Mouse (Mus musculus): ENCODE results near the gene Psmc3. TPM values are rescaled to one million over a fixed set of nuclear protein-coding genes. Genes with fewer than 3 reads are reported as not detected.

Gene Psmc3
- polyA plus RNA-seq, 1 experiment, result 127 TPM

DNA sequence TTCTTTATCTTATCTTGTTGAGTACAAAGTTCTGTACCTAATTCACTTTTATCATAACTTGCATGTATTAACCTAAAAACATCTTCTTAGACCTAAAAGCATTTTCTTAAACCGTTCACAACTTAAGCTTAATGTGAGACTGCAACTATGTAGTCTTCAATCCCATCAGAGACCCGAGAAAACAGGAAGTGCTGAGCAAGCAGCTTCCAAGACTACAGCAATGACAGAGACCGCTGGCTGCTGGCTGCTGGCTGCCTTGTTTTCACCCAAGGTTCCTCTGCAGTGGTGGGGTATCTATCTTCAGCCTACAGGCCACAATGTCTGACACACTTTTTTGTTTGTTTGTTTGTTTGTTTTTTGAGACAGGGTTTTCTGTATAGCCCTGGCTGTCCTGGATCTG, 1.9 kb upstream of the Psmc3 start:
- no peak for TF ChIP-seq FLI1 (IDR thresholded peaks at IDR 0.05; ENCODE audit: low read length)
- no peak for TF ChIP-seq GATA1 (IDR thresholded peaks at IDR 0.05; ENCODE audit: borderline replicate concordance, low read length)
- H3K36me3 ChIP-seq (replicated peaks; ENCODE audit: low read length), result peaks cover 30% of the 10 kb centered on the region
- H3K9me3 ChIP-seq, result no peaks in the 10 kb centered on the region
- H3K4me3 ChIP-seq (replicated peaks), result peak overlapping the region; percentile 76
- H3K4me1 ChIP-seq, result peaks cover 58% of the 10 kb centered on the region
- H3K27me3 ChIP-seq (replicated peaks), result no peaks in the 10 kb centered on the region

DNA sequence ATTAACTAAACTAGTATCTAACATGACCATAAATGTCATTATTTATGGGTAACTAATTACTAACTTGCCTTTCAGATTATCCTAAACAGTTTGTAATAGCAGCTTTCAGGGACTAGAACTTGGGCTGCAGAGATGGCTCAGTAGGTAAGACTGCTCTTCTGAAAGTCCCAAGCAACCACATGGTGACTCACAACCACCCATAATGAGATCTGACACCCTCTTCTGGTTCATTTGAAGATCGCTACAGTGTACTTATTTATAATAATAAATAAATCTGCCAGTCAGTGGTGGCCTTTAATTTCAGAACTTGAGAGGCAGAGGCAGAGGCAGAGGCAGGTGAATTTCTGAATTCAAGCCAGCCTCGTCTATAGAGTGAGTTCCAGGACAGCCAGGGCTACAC, 1.1 kb upstream of the Psmc3 start:
- Histone ChIP-seq H3K9me3 (no peaks in the 10 kb centered on the region), H3K4me1 (peaks cover 56% of the 10 kb centered on the region), H3K4me3 (replicated peaks) (no peak overlapping the region), H3K27me3 (replicated peaks) (no peaks in the 10 kb centered on the region), H3K36me3 (replicated peaks; ENCODE audit: low read length) (peaks cover 38% of the 10 kb centered on the region)
- no peak for TF ChIP-seq FLI1 (IDR thresholded peaks at IDR 0.05; ENCODE audit: low read length)
- TF ChIP-seq GATA1 (IDR thresholded peaks at IDR 0.05; ENCODE audit: borderline replicate concordance, low read length), result no peak

DNA sequence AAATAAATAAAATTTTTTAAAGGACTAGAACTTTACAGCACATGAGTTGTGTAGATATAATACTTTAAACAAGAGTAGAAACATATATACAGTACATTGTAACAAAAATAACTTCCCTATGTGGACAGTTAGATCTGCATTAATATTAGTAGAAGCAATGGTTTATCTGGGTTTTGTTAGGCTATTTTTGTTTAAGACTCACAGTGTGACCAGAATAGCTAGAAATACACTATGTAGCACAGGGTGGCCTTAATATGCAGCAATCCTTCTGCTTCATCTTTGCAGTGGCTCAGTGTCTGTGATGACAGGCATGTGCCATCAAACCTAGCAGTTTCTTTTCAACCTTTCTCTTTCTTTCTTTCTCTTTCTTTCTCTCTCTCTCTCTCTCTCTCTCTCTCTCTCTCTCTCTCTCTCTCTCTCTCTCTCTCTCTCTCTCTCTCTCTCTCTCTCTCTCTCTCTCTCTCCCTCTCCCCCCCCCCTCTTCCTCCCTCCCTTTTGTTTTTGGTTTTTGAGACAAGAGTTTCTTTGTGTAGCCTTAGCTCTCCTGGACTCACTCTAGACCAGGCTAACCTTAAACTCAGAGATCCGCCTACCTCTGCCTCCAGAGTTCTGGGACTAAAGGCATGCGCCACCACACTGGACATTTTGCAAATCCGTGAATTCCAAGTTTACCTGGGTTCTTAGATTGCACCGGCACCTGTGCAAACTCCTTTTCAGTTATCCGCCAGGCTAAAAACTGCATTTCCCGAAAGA, 452 bp upstream of the Psmc3 start:
- TF ChIP-seq FLI1 (IDR thresholded peaks at IDR 0.05; ENCODE audit: low read length), result no peak
- TF ChIP-seq GATA1 (IDR thresholded peaks at IDR 0.05; ENCODE audit: borderline replicate concordance, low read length), result no peak

DNA sequence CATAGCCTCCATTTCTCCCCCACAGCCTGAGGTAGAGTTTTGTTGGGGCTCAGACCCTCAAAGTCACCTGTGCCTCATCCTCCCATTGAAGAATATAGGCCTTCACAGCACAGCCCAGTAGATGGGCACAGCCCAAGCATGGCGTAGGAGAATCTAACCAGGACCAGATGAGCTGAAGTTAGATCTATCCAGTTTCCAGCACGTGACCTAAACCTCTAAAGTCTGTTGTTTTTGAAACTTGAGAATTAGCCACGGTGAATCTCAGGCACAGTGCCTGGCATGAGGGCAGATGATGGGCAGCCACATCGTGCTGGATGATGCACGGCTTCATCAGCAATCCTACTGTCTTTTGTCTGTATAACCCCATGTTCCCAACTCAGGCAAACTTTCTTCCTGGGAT, 4.6 kb downstream of the Psmc3 start:
- Histone ChIP-seq H3K27me3 (replicated peaks) (no peaks in the 10 kb centered on the region), H3K4me1 (peaks cover 42% of the 10 kb centered on the region), H3K36me3 (replicated peaks; ENCODE audit: low read length) (peaks cover 87% of the 10 kb centered on the region), H3K4me3 (replicated peaks) (no peak overlapping the region), H3K9me3 (no peaks in the 10 kb centered on the region)
- TF ChIP-seq GATA1 (IDR thresholded peaks at IDR 0.05; ENCODE audit: borderline replicate concordance, low read length) (no peak), FLI1 (IDR thresholded peaks at IDR 0.05; ENCODE audit: low read length) (no peak)

More for the DNA sequence above, 452 bp upstream of the Psmc3 start:
- Histone ChIP-seq H3K27me3 (replicated peaks) (no peaks in the 10 kb centered on the region), H3K4me1 (peaks cover 58% of the 10 kb centered on the region), H3K4me3 (replicated peaks) (peak overlapping the region; percentile 98), H3K9me3 (no peaks in the 10 kb centered on the region), H3K36me3 (replicated peaks; ENCODE audit: low read length) (peaks cover 44% of the 10 kb centered on the region)

DNA sequence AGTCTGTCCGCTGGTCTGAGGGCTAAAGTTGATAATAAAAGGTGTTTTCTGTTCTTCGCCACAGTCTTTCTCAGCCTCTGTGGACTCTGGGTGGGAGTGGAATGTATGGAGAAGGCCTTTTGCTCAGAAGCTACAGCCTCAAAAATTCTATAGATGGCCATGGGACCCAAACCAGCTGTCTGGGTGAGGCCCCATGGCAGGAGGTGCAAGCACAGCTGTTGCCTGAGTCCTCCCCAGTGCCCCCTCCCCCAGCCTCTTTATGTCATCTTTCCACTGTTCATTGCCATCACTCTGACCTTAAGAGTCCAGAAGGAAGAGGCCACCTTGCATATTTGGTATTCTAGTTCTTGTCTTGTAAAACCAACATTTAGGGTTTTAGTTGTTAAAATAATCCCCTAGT, 5.6 kb downstream of the Psmc3 start:
- Histone ChIP-seq H3K4me1 (peaks cover 41% of the 10 kb centered on the region), H3K27me3 (replicated peaks) (no peaks in the 10 kb centered on the region), H3K4me3 (replicated peaks) (no peak overlapping the region), H3K9me3 (no peaks in the 10 kb centered on the region), H3K36me3 (replicated peaks; ENCODE audit: low read length) (peaks cover 96% of the 10 kb centered on the region)
- no peak for TF ChIP-seq GATA1 (IDR thresholded peaks at IDR 0.05; ENCODE audit: borderline replicate concordance, low read length)
- no peak for TF ChIP-seq FLI1 (IDR thresholded peaks at IDR 0.05; ENCODE audit: low read length)

DNA sequence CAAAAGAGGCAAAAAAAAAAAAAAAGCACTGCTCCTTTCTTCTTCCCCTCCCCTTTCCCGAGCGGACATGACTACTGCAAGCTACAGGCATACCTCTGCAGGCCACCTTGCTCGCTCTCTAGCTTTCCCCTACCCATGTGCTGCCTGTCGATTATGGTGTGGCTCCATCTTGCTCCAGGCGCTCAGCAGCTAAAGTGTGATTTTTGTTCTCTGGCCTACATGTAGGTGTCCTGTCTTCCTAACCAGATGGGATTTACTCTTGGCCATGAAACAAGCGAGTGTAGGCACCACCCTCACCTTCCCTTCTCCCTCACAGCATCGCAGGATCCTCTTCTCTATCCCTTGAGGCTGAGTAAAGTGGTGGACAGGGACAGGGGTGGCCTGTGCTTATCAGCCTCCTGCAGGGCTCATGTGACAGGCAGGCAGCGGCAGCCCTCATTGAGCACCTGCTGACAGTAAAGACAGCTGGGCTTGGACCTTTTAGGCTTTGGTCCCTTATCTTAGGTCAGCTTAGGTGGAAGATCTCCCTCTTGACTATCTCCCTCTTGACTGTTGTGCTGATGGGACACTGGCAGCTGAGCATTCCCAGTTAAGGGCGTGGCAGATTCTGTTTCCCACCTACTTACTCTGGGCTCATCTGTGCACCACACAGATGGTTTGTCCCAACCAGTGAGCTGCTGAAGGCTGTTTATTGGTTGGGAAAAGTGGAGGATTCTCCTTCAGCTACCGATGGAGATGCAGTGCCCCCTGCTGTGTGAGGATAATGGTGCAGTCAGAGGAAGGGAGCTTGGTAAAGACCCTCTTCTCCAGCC, 6.9 kb downstream of the Psmc3 start:
- Histone ChIP-seq H3K4me1 (peaks cover 31% of the 10 kb centered on the region), H3K27me3 (replicated peaks) (no peaks in the 10 kb centered on the region), H3K4me3 (replicated peaks) (no peak overlapping the region), H3K36me3 (replicated peaks; ENCODE audit: low read length) (peaks cover 100% of the 10 kb centered on the region), H3K9me3 (no peaks in the 10 kb centered on the region)
- no peak for TF ChIP-seq FLI1 (IDR thresholded peaks at IDR 0.05; ENCODE audit: low read length)
- no peak for TF ChIP-seq GATA1 (IDR thresholded peaks at IDR 0.05; ENCODE audit: borderline replicate concordance, low read length)

DNA sequence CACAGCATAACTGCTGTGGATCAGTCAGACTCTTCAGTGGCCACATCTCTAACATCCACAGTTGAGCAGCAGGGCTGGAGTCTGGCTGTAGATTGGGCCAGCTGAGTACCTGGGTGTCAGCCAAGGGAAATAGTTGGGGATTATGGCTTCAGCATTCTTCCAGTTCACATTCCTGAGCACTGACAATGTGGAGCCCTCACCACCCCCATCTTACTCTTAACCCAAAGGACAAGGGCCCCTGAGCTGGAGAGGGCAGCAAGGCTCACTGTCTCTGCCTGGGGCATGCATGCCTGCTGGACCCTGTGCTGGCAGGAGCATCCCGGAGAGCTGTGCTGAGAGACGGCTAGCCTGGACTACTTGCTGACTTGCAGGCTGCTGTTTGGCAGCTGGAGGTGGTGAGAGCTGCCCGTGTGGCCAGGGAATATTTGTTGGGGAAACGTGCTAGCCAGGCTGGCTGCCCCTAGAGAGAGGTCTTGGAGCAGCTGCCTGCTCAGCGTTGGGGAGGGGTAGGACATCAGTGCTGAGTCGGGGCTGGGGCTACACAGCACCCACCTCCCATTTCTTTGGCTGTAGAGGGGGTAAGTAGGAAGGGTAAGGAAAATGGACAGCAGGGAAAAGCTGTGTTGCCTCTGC, 8.2 kb downstream of the Psmc3 start:
- peaks cover 26% of the 10 kb centered on the region for H3K4me1 ChIP-seq

DNA sequence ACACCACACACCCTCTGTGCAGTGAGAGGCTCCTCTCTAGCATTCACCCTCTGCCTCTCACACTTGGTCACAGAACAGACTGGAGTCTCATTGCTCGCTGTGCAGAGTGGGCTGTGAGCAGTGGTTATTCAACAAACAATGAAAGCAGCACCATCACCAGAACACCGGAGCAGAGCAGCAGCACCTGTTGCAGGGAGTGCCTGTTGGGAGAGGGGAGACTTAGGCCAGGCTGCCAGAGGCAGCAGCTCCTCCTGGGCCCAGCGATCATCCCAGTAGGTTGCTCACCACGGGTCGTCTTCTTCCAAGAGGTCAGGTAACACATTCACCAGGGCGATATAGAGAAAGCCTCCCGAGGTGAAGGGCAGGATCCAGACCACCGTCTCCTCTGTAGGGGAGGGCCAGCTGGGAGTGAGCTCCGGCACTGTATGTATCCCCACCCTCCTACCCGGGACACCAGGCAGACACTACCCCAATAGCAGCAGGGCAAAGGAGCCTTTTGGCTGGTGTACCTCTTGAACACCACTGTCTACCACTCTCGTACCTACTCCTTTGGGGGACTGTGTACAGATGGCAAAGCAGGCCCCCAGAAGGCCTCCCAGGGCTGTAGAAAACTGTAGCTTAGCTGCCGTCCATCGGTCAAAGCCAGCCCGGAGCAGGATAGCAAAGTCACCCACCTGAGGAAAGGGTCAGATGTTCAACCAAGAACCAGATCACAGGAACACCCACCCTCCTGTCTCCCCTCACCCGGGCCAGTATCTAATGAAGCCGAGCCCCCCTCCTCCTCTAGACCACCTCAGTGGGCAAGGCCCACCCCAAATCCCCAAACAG, 9.2 kb downstream of the Psmc3 start:
- no peaks in the 10 kb centered on the region for H3K27me3 ChIP-seq (replicated peaks)
- H3K9me3 ChIP-seq, result no peaks in the 10 kb centered on the region
- H3K4me1 ChIP-seq, result peaks cover 21% of the 10 kb centered on the region
- H3K36me3 ChIP-seq (replicated peaks; ENCODE audit: low read length), result peaks cover 96% of the 10 kb centered on the region
- H3K4me3 ChIP-seq (replicated peaks), result no peak overlapping the region
- no peak for TF ChIP-seq GATA1 (IDR thresholded peaks at IDR 0.05; ENCODE audit: borderline replicate concordance, low read length)
- no peak for TF ChIP-seq FLI1 (IDR thresholded peaks at IDR 0.05; ENCODE audit: low read length)

More for the DNA sequence above, 8.2 kb downstream of the Psmc3 start:
- no peak for TF ChIP-seq FLI1 (IDR thresholded peaks at IDR 0.05; ENCODE audit: low read length)
- no peak for TF ChIP-seq GATA1 (IDR thresholded peaks at IDR 0.05; ENCODE audit: borderline replicate concordance, low read length)
- Histone ChIP-seq H3K36me3 (replicated peaks; ENCODE audit: low read length) (peaks cover 100% of the 10 kb centered on the region), H3K27me3 (replicated peaks) (no peaks in the 10 kb centered on the region), H3K9me3 (no peaks in the 10 kb centered on the region), H3K4me3 (replicated peaks) (no peak overlapping the region)

DNA sequence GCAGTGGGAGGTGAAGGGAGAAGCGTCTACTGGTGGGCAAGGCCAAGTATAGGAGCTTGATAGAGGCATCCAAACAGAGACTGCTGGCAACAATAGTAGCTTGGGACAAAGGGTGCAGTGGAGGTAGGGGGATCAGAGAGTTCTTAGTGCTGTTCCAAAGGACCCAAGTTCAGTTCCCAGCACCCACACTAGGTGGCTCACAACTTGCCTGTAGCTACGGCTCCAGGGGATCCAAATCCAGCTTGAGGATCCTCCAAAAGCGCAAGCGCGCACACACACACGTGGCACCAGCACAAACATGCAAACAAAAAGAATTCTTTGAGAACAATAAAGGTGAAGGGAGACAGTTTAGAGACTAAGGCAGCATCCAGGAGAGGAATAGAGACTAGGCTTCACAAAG, 10.4 kb downstream of the Psmc3 start:
- TF ChIP-seq FLI1 (IDR thresholded peaks at IDR 0.05; ENCODE audit: low read length) (no peak), GATA1 (IDR thresholded peaks at IDR 0.05; ENCODE audit: borderline replicate concordance, low read length) (no peak)
- Histone ChIP-seq H3K36me3 (replicated peaks; ENCODE audit: low read length) (peaks cover 96% of the 10 kb centered on the region), H3K4me3 (replicated peaks) (no peak overlapping the region), H3K9me3 (no peaks in the 10 kb centered on the region), H3K27me3 (replicated peaks) (no peaks in the 10 kb centered on the region), H3K4me1 (peaks cover 34% of the 10 kb centered on the region)

Measured in megakaryocyte, embryonic 14.5 days (primary cell).